Mouse (Mus musculus): ENCODE results near the gene Emilin2.

Emilin2 gene

GRCm38 (mm10) chr17:71265336-71266051 lies 46.3 kb downstream of the Emilin2 start:
- Histone ChIP-seq H3K27me3 (ENCODE audit: control insufficient read depth, insufficient read depth, low read length, poor library complexity, severe bottlenecking) (no peaks in the 10 kb centered on the region), H3K36me3 (ENCODE audit: control insufficient read depth, insufficient read depth, low read length, poor library complexity, severe bottlenecking) (no peaks in the 10 kb centered on the region)
- no peak for DNase-seq (ENCODE audit: low read depth, low spot score)

GRCm38 (mm10) chr17:71264739-71265138 lies 47.0 kb downstream of the Emilin2 start:
- DNase-seq (ENCODE audit: low read depth, low spot score) = no peak
- no peaks in the 10 kb centered on the region for H3K27me3 ChIP-seq (ENCODE audit: control insufficient read depth, insufficient read depth, low read length, poor library complexity, severe bottlenecking)
- H3K36me3 ChIP-seq (ENCODE audit: control insufficient read depth, insufficient read depth, low read length, poor library complexity, severe bottlenecking) = no peaks in the 10 kb centered on the region

GRCm38 (mm10) chr17:71263136-71263535 lies 48.6 kb downstream of the Emilin2 start:
- peak; percentile 23 for DNase-seq (ENCODE audit: low read depth, low spot score)
- Histone ChIP-seq H3K27me3 (ENCODE audit: control insufficient read depth, insufficient read depth, low read length, poor library complexity, severe bottlenecking) (no peaks in the 10 kb centered on the region), H3K36me3 (ENCODE audit: control insufficient read depth, insufficient read depth, low read length, poor library complexity, severe bottlenecking) (no peaks in the 10 kb centered on the region)

GRCm38 (mm10) chr17:71260658-71261057 lies 51.1 kb downstream of the Emilin2 start:
- no peaks in the 10 kb centered on the region for H3K27me3 ChIP-seq (ENCODE audit: control insufficient read depth, insufficient read depth, low read length, poor library complexity, severe bottlenecking)
- no peaks in the 10 kb centered on the region for H3K36me3 ChIP-seq (ENCODE audit: control insufficient read depth, insufficient read depth, low read length, poor library complexity, severe bottlenecking)
- DNase-seq (ENCODE audit: low read depth, low spot score) = no peak

GRCm38 (mm10) chr17:71259727-71260126 lies 52.1 kb downstream of the Emilin2 start:
- no peaks in the 10 kb centered on the region for H3K27me3 ChIP-seq (ENCODE audit: control insufficient read depth, insufficient read depth, low read length, poor library complexity, severe bottlenecking)
- no peak for DNase-seq (ENCODE audit: low read depth, low spot score)

GRCm38 (mm10) chr17:71256806-71257536 lies 54.8 kb downstream of the Emilin2 start:
- no peak for DNase-seq (ENCODE audit: low read depth, low spot score)
- Histone ChIP-seq H3K36me3 (ENCODE audit: control insufficient read depth, insufficient read depth, low read length, poor library complexity, severe bottlenecking) (no peaks in the 10 kb centered on the region), H3K27me3 (ENCODE audit: control insufficient read depth, insufficient read depth, low read length, poor library complexity, severe bottlenecking) (no peaks in the 10 kb centered on the region)

More at GRCm38 (mm10) chr17:71259727-71260126, 52.1 kb downstream of the Emilin2 start:
- no peaks in the 10 kb centered on the region for H3K36me3 ChIP-seq (ENCODE audit: control insufficient read depth, insufficient read depth, low read length, poor library complexity, severe bottlenecking)

- Histone ChIP-seq H3K36me3 (ENCODE audit: control insufficient read depth, insufficient read depth, low read length, poor library complexity, severe bottlenecking) (no peaks in the 10 kb centered on the region), H3K27me3 (ENCODE audit: control insufficient read depth, insufficient read depth, low read length, poor library complexity, severe bottlenecking) (no peaks in the 10 kb centered on the region)
- no peak for DNase-seq (ENCODE audit: low read depth, low spot score)
Observed at GRCm38 (mm10) chr17:71256068-71256615, 55.6 kb downstream of the Emilin2 start.

- Histone ChIP-seq H3K27me3 (ENCODE audit: control insufficient read depth, insufficient read depth, low read length, poor library complexity, severe bottlenecking) (no peaks in the 10 kb centered on the region), H3K36me3 (ENCODE audit: control insufficient read depth, insufficient read depth, low read length, poor library complexity, severe bottlenecking) (no peaks in the 10 kb centered on the region)
- DNase-seq (ENCODE audit: low read depth, low spot score) = peak; percentile 67
Observed at GRCm38 (mm10) chr17:71254736-71255135, 57.0 kb downstream of the Emilin2 start.

- Histone ChIP-seq H3K36me3 (ENCODE audit: control insufficient read depth, insufficient read depth, low read length, poor library complexity, severe bottlenecking) (no peaks in the 10 kb centered on the region), H3K27me3 (ENCODE audit: control insufficient read depth, insufficient read depth, low read length, poor library complexity, severe bottlenecking) (no peaks in the 10 kb centered on the region)
- no peak for DNase-seq (ENCODE audit: low read depth, low spot score)
Observed at GRCm38 (mm10) chr17:71254106-71254505, 57.7 kb downstream of the Emilin2 start.

- no peak for DNase-seq (ENCODE audit: low read depth, low spot score)
- Histone ChIP-seq H3K27me3 (ENCODE audit: control insufficient read depth, insufficient read depth, low read length, poor library complexity, severe bottlenecking) (no peaks in the 10 kb centered on the region), H3K36me3 (ENCODE audit: control insufficient read depth, insufficient read depth, low read length, poor library complexity, severe bottlenecking) (no peaks in the 10 kb centered on the region)
Observed at GRCm38 (mm10) chr17:71253391-71253790, 58.4 kb downstream of the Emilin2 start.

GRCm38 (mm10) chr17:71252101-71252500 lies 59.7 kb downstream of the Emilin2 start:
- H3K27me3 ChIP-seq (ENCODE audit: control insufficient read depth, insufficient read depth, low read length, poor library complexity, severe bottlenecking) = no peaks in the 10 kb centered on the region
- peaks cover 3% of the 10 kb centered on the region; the same call in 1 of the 2 replicates for H3K36me3 ChIP-seq (ENCODE audit: control insufficient read depth, insufficient read depth, low read length, poor library complexity, severe bottlenecking)
- no peak for DNase-seq (ENCODE audit: low read depth, low spot score)

GRCm38 (mm10) chr17:71251601-71252001 lies 60.2 kb downstream of the Emilin2 start:
- DNase-seq (ENCODE audit: low read depth, low spot score) = no peak

GRCm38 (mm10) chr17:71250819-71251600 lies 60.8 kb downstream of the Emilin2 start:
- DNase-seq (ENCODE audit: low read depth, low spot score) = no peak
- H3K27me3 ChIP-seq (ENCODE audit: control insufficient read depth, insufficient read depth, low read length, poor library complexity, severe bottlenecking) = no peaks in the 10 kb centered on the region
- H3K36me3 ChIP-seq (ENCODE audit: control insufficient read depth, insufficient read depth, low read length, poor library complexity, severe bottlenecking) = peaks cover 3% of the 10 kb centered on the region; the same call in 1 of the 2 replicates

More at GRCm38 (mm10) chr17:71251601-71252001, 60.2 kb downstream of the Emilin2 start:
- Histone ChIP-seq H3K36me3 (ENCODE audit: control insufficient read depth, insufficient read depth, low read length, poor library complexity, severe bottlenecking) (peaks cover 3% of the 10 kb centered on the region; the same call in 1 of the 2 replicates), H3K27me3 (ENCODE audit: control insufficient read depth, insufficient read depth, low read length, poor library complexity, severe bottlenecking) (no peaks in the 10 kb centered on the region)

- DNase-seq (ENCODE audit: low read depth, low spot score) = no peak
- Histone ChIP-seq H3K27me3 (ENCODE audit: control insufficient read depth, insufficient read depth, low read length, poor library complexity, severe bottlenecking) (no peaks in the 10 kb centered on the region), H3K36me3 (ENCODE audit: control insufficient read depth, insufficient read depth, low read length, poor library complexity, severe bottlenecking) (peaks cover 4% of the 10 kb centered on the region; the same call in 1 of the 2 replicates)
Observed at GRCm38 (mm10) chr17:71250046-71250445, 61.7 kb downstream of the Emilin2 start.

Measured in splenic B cell, adult 2 months (primary cell).